Mouse (Mus musculus) gastrocnemius, postnatal 14 days (tissue): ENCODE measurements at regions not wholly inside any gene's neighbourhood (a gene's known extent, or its start where the extent isn't known, plus 50 kb on each side); places are given as distances from the start of the nearest gene placed in this dataset.

Source experiments
- DNase-seq: peaks from one replicate; pipeline ENCODE4 v3.0.0; 2021; ENCODE audit warnings: mixed read lengths
- intact Hi-C: fragments of 180-260 bp; cut with DNase I; formaldehyde crosslinking; loops from one replicate; pipeline ENCODE4 v1.15.1; 2025; ENCODE audit warnings: low total_unique reads

GRCm38 (mm10) chr12:26244701-26245100 lies 170.4 kb downstream of the Rnf144a start:
- no peak for DNase-seq
- intact Hi-C loops: no loop called here

- DNase-seq: no peak
- intact Hi-C loops: loop anchor here (10.0 kb wide), 2 partner anchors 133 to 363 kb away; no protein-coding TSS in a partner anchor
Observed at GRCm38 (mm10) chr12:26227557-26228020, 187.5 kb downstream of the Rnf144a start.

GRCm38 (mm10) chr12:26226363-26226762 lies 188.7 kb downstream of the Rnf144a start:
- intact Hi-C loops: loop anchor here (10.0 kb wide), 2 partner anchors 132 to 362 kb away; no protein-coding TSS in a partner anchor
- no peak for DNase-seq

- intact Hi-C loops: no loop called here
- DNase-seq: no peak
Observed at GRCm38 (mm10) chr12:26212447-26212846, 202.6 kb downstream of the Rnf144a start.

- intact Hi-C loops: no loop called here
- no peak for DNase-seq
Observed at GRCm38 (mm10) chr12:26211423-26211822, 203.6 kb downstream of the Rnf144a start.

GRCm38 (mm10) chr12:26206751-26207150 lies 208.3 kb downstream of the Rnf144a start:
- intact Hi-C loops: no loop called here
- DNase-seq: no peak

- no peak for DNase-seq
- intact Hi-C loops: no loop called here
Observed at GRCm38 (mm10) chr12:26206036-26206435, 209.0 kb downstream of the Rnf144a start.

GRCm38 (mm10) chr12:26191982-26192576 lies 223.0 kb downstream of the Rnf144a start:
- no peak for DNase-seq
- intact Hi-C loops: no loop called here

- no peak for DNase-seq
Observed at GRCm38 (mm10) chr12:26191268-26191981, 223.6 kb downstream of the Rnf144a start.

GRCm38 (mm10) chr12:26188996-26189395 lies 226.1 kb downstream of the Rnf144a start:
- DNase-seq: no peak
- intact Hi-C loops: no loop called here

More at GRCm38 (mm10) chr12:26191268-26191981, 223.6 kb downstream of the Rnf144a start:
- intact Hi-C loops: no loop called here

- intact Hi-C loops: no loop called here
- DNase-seq: no peak
Observed at GRCm38 (mm10) chr12:26187091-26187862, 227.8 kb downstream of the Rnf144a start.

- intact Hi-C loops: no loop called here
Observed at GRCm38 (mm10) chr12:26184701-26185460, 230.2 kb downstream of the Rnf144a start.

GRCm38 (mm10) chr12:26183021-26183420 lies 232.0 kb downstream of the Rnf144a start:
- no peak for DNase-seq
- intact Hi-C loops: no loop called here

More at GRCm38 (mm10) chr12:26184701-26185460, 230.2 kb downstream of the Rnf144a start:
- DNase-seq: no peak

- intact Hi-C loops: no loop called here
- no peak for DNase-seq
Observed at GRCm38 (mm10) chr12:26180846-26181245, 234.2 kb downstream of the Rnf144a start.

- DNase-seq: no peak
- intact Hi-C loops: no loop called here
Observed at GRCm38 (mm10) chr12:26176231-26176662, 238.8 kb downstream of the Rnf144a start.

GRCm38 (mm10) chr12:26163416-26163815 lies 251.6 kb downstream of the Rnf144a start:
- DNase-seq: no peak
- intact Hi-C loops: no loop called here

GRCm38 (mm10) chr12:26160861-26161615 lies 254.0 kb downstream of the Rnf144a start:
- DNase-seq: no peak
- intact Hi-C loops: no loop called here

GRCm38 (mm10) chr12:26152992-26153391 lies 262.1 kb downstream of the Rnf144a start:
- intact Hi-C loops: no loop called here
- DNase-seq: no peak

GRCm38 (mm10) chr12:26146336-26146735 lies 268.7 kb downstream of the Rnf144a start:
- no peak for DNase-seq
- intact Hi-C loops: no loop called here
